Mouse (Mus musculus) heart, embryonic 14.5 days (tissue): Measurements from ENCODE around the gene Camta1. TPM values are rescaled to one million over a fixed set of nuclear protein-coding genes. Genes with fewer than 3 reads are reported as not detected.

ENCODE experiments used
- ATAC-seq: fragments of 200-750 bp; cut with Nextera tagmentation; 2 replicates; pipeline ENCODE4 v1.8.0; 2017; ENCODE audit warnings: low read depth, moderate TSS enrichment; ENCODE audit not compliant: insufficient number of reproducible peaks, insufficient read depth, low FRiP score
- H3K27ac ChIP-seq, 2 experiments: fragments of 200-500 bp in 1 of 2; fragments of 300-500 bp in 1 of 2; sonication (generic) in 1 of 2; replicated peaks in 1 of 2; 2 replicates each; pipeline ENCODE4 v1.5.1; 2012 to 2014; ENCODE audit warnings: low read depth in 2 of 2, low read length in 2 of 2, control low read depth in 1 of 2, mild to moderate bottlenecking in 1 of 2, mixed read lengths in 1 of 2; ENCODE audit not compliant: control insufficient read depth in 1 of 2, insufficient read depth in 1 of 2
- H3K27me3 ChIP-seq: fragments of 300-500 bp; sonication (generic); 2 replicates; pipeline ENCODE4 v1.6.1; 2014; ENCODE audit warnings: mild to moderate bottlenecking, low read length, control low read depth; ENCODE audit not compliant: control insufficient read depth, insufficient read depth
- H3K36me3 ChIP-seq: fragments of 300-500 bp; sonication (generic); 2 replicates; pipeline ENCODE4 v1.6.1; 2014; ENCODE audit warnings: mild to moderate bottlenecking, control low read depth, low read length, mixed read lengths; ENCODE audit not compliant: control insufficient read depth, insufficient read depth
- H3K4me1 ChIP-seq, 2 experiments: fragments of 200-500 bp in 1 of 2; fragments of 300-500 bp in 1 of 2; sonication (generic) in 1 of 2; 2 replicates each; pipeline ENCODE4 v1.6.1; 2012 to 2014; ENCODE audit warnings: low read length in 2 of 2, control low read depth in 1 of 2, mixed read lengths in 1 of 2; ENCODE audit not compliant: control insufficient read depth in 2 of 2, insufficient read depth in 2 of 2
- H3K4me2 ChIP-seq: fragments of 300-500 bp; sonication (generic); 2 replicates; pipeline ENCODE4 v1.6.1; 2014; ENCODE audit warnings: mild to moderate bottlenecking, low read length
- H3K4me3 ChIP-seq, 2 experiments: fragments of 200-500 bp in 1 of 2; fragments of 300-500 bp in 1 of 2; sonication (generic) in 1 of 2; 2 replicates each; pipeline ENCODE4 v1.5.1; 2012 to 2014; ENCODE audit warnings: low read length in 2 of 2, mild to moderate bottlenecking in 2 of 2, control low read depth in 1 of 2, low read depth in 1 of 2, moderate library complexity in 1 of 2; ENCODE audit not compliant: control insufficient read depth in 1 of 2, insufficient read depth in 1 of 2
- H3K9ac ChIP-seq: fragments of 300-500 bp; sonication (generic); 2 replicates; pipeline ENCODE4 v1.6.1; 2014; ENCODE audit warnings: mild to moderate bottlenecking, low read length
- H3K9me3 ChIP-seq: fragments of 300-500 bp; sonication (generic); 2 replicates; pipeline ENCODE4 v1.6.1; 2016; ENCODE audit warnings: low read length, control low read depth; ENCODE audit not compliant: control insufficient read depth
- WGBS: fragments of 180-500 bp; shearing (Covaris S2); extraction: QIAGEN DNeasy Blood & Tissue Kit; methylation state at CpG from one replicate; pipeline ENCODE4 v1.1.7; 2014; 5-methylcytosine and 5-hydroxymethylcytosine counted together
- polyA plus RNA-seq: library from polyadenylated mRNA; unstranded; fragments of >200 nt; fragmentation: Nextera tagmentation; extraction: Ambion mirVana; gene quantifications from 2 replicates; pipeline ENCODE4 v1.2.1, GENCODE M21; 2014

Camta1 gene
- polyA plus RNA-seq, 1 experiment from 2014 or later = 150 TPM

DNA sequence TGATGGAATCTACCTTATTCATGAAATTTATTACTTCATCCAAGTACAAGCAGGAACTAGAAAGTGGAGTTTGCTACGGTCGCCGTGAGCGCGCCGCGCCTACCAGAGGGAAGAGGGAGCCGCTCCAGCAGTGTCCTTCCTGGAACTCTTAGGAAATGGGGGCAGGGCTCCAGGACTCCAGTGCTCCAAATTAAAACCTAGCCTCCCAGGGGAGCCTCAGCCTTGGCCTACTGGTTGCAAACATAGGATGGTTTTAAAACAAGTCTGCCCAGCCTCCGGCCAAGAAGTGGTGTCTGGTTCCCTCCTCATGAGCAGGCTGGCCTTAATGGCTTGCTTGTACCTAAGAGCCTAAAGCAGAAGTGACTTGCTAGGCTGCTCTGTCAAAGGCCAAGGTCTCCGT, 108.4 kb downstream of the Camta1 start:
- Histone ChIP-seq H3K36me3 (no peaks in the 10 kb centered on the region), H3K27ac (no peak overlapping the region), H3K9ac (no peak overlapping the region), H3K4me1 (peaks cover 15 to 19% of the 10 kb centered on the region in 2 experiments), H3K4me3 (no peak overlapping the region), H3K4me2 (no peak overlapping the region), H3K9me3 (no peaks in the 10 kb centered on the region), H3K27me3 (no peaks in the 10 kb centered on the region)
- no peak for ATAC-seq
- WGBS = 74% methylated on average over 10 of the region's 10 CpGs

DNA sequence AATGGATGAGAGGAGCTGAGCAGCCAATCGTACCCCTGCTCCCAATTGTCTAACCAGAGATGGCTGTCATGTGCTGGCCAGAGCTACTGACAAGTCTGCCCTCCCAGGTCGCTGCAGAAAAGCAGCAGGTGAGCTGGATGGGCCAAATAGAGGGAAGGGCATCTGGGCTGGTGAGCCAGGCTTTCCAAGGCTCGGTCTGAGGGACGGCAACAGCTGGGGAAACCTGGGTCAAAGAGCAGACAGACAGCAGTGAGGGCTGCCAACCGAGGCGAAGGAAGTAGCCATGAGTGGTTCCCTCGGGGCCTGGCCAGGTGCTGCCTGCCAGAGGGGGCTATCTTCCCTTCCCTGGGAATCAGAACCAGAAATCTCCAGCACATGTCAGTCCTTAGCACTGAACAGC, 109.1 kb downstream of the Camta1 start:
- Histone ChIP-seq H3K27me3 (no peaks in the 10 kb centered on the region), H3K9me3 (no peaks in the 10 kb centered on the region), H3K27ac (no peak overlapping the region), H3K36me3 (no peaks in the 10 kb centered on the region), H3K9ac (no peak overlapping the region), H3K4me2 (no peak overlapping the region), H3K4me3 (no peak overlapping the region), H3K4me1 (peaks cover 15 to 19% of the 10 kb centered on the region in 2 experiments)
- 76% methylated on average over 7 of the region's 7 CpGs for WGBS
- ATAC-seq = no peak

DNA sequence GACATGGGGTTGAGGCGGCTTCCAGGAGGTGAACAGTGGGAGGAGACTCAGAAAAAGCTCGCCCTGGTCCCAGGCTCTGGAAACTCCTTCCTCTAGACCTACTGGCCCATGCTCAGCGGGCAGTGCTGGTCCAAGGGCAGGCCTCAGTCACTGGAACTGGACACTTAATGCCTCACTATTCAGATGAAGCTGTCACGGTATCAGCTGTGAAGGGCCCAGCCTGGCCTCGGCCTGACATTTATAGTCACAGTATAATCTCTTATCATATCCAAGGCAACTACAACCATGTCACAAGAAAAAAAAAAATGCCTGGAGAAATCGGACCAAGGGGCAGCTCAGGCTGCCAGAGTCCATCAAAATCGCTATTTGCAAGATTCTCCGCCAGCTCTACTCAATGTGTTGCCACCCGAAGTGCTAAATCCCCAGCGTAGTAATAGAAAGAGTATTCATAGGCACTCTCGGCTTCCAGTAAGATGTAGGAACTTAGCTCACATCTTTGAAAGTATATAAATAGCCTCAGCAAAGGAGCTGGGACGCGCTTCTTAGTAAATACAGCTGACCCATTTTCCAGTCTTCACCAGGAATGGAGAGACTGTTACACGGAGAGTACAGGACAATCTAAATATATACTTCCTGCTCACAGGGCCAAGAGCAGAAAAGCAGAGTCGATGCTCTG, 110.3 kb downstream of the Camta1 start:
- H3K9me3 ChIP-seq = no peaks in the 10 kb centered on the region
- H3K4me2 ChIP-seq = no peak overlapping the region
- 47% methylated on average over 15 of the region's 15 CpGs for WGBS
- no peaks in the 10 kb centered on the region for H3K36me3 ChIP-seq
- no peak overlapping the region for H3K9ac ChIP-seq
- peak overlapping the region in 1 of 2 experiments; percentile 28; a peak in 1 of 4 replicates for H3K27ac ChIP-seq
- H3K4me1 ChIP-seq = peaks cover 15 to 19% of the 10 kb centered on the region in 2 experiments
- no peaks in the 10 kb centered on the region for H3K27me3 ChIP-seq
- H3K4me3 ChIP-seq = no peak overlapping the region
- no peak for ATAC-seq

DNA sequence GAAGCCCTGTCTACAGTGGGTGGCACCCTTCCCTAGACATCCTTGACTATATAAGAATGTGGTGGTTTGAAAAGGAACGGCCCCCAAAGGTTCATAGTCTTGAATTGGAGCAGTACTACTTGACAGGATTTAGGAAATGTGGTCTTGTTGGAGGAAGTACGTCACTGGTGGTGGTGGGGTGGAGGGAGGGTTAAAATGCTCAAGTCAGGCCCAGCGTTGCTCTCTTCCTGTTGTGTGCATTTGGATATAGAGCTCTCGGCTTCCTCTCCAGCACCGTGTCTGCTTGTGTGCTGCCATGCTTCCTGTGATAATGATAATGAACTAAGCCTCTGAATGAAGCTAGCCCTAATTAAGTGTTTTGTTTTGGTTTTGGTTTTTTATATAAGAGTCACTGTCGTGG, 114.0 kb downstream of the Camta1 start:
- Histone ChIP-seq H3K4me2 (no peak overlapping the region), H3K9me3 (no peaks in the 10 kb centered on the region), H3K4me3 (no peak overlapping the region), H3K27me3 (no peaks in the 10 kb centered on the region), H3K9ac (no peak overlapping the region), H3K27ac (no peak overlapping the region), H3K36me3 (no peaks in the 10 kb centered on the region), H3K4me1 (peaks cover 16 to 17% of the 10 kb centered on the region in 2 experiments)
- ATAC-seq = no peak
- 71% methylated on average over 6 of the region's 6 CpGs for WGBS

DNA sequence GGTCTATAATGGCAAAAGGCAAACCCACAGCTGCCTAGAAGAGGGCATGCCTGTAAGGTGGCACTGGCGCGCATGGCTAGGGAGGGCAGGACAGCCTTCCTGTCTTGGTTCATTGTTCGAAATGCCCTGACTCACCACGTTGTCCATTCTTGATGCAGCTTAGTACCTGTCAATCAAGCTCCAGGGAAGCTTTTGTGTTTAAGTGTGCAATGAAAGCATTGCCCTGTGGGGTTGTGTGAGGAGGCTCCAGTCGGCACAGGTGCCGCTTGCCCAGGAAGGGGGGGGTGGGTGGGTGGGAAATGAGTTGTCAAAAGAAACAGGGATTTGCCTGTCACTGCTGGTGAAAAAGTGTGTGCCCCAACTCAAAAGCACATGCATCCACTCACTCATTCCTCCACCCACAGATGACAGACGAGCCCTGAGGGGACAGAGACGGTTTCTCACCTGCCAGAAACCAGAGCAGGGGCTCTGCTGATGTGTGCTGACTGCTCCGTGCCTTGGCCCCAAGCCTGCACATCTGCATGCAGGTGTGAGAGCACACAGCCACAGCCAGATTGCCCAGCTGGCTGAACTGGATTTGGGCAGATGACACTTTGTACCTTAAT, 115.6 kb downstream of the Camta1 start:
- H3K36me3 ChIP-seq = no peaks in the 10 kb centered on the region
- H3K4me1 ChIP-seq = peaks cover 9 to 18% of the 10 kb centered on the region in 2 experiments
- H3K27ac ChIP-seq = no peak overlapping the region
- WGBS = 67% methylated on average over 9 of the region's 9 CpGs
- no peaks in the 10 kb centered on the region for H3K9me3 ChIP-seq
- H3K9ac ChIP-seq = no peak overlapping the region
- no peak for ATAC-seq
- H3K27me3 ChIP-seq = no peaks in the 10 kb centered on the region
- H3K4me2 ChIP-seq = no peak overlapping the region
- H3K4me3 ChIP-seq = no peak overlapping the region

DNA sequence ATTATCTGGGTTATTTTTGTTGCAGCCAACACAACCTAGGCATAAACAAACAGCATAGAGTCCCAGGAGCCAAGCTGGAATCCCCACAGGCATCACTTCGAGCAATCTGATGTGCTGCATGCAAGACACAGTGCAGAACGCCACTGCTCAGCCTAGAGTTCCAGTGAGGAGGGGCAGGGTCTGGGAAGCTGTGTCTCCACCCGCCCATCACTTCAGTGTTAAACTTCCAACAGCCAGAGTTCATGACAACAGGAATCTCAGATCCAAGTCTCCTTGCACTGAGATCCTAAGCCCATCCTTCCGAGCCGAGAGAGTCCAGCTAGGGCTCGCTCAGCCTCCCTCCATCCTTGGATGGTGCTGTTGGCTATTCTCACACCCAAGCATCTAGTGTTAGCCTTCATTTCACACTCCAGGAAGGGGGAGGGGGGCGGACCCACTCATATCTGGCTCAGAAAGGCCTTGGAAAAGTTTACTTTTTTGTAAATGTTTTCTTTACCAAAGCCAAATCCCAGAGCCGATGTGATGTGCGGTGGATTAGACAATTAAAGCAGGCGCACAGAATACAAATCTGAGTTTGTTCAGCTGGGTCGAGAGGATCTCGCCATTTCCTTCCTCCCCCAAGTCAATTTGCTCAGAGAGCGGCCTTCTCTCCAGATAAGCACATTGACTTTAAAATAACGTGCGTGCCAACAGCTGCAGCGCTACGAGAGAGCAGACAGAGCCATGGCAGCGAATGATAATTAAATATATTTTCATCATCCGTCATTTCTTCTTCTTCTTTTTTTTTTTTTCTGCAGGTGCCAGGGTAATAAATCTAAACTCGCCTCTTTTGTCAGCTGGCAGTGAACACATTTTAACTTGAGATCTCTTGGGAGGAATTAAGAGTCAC, 120.2 kb downstream of the Camta1 start:
- ATAC-seq = peak; percentile 70
- WGBS = 36% methylated on average over 20 of the region's 20 CpGs
- Histone ChIP-seq H3K9ac (no peak overlapping the region), H3K4me1 (peaks cover 13 to 21% of the 10 kb centered on the region in 2 experiments; a peak in 3 of 4 replicates), H3K9me3 (no peaks in the 10 kb centered on the region), H3K4me3 (no peak overlapping the region), H3K27me3 (no peaks in the 10 kb centered on the region), H3K4me2 (peak overlapping the region; percentile 27), H3K27ac (peak overlapping the region; percentile 6 to 67; a peak in 3 of 4 replicates), H3K36me3 (no peaks in the 10 kb centered on the region)

DNA sequence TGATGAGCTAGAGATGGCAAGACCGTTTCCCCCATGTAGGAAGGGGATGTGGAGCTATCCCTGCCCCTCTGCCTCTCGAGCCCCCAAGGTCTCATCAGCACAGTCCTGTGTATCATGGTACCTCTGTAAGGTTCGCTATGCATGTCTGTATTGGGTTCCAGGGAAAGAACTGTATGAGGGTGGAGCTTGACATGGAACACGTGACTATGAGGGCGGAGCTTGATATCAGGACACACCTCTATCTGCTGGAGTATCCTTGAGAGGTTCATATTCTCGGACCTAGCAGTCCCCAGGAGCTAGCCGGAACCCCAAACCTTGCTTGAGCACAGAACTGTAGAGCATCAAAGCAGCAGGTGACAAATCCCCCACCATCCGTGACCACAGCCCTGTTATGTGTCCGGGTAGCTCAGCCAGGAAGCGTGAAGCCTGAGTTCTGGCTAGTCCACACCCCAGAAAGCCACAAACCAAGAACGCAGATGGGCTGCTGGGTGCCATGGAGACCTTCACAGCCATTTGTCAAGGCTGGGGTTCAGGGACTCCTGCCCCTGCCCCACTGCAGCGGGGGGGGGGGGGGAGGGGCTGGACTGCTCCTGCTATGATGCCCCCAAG, 122.2 kb downstream of the Camta1 start:
- no peaks in the 10 kb centered on the region for H3K27me3 ChIP-seq
- 75% methylated on average over 12 of the region's 12 CpGs for WGBS
- no peak overlapping the region for H3K9ac ChIP-seq
- H3K36me3 ChIP-seq = no peaks in the 10 kb centered on the region
- H3K4me2 ChIP-seq = no peak overlapping the region
- H3K9me3 ChIP-seq = no peaks in the 10 kb centered on the region
- peaks cover 13 to 21% of the 10 kb centered on the region in 2 experiments; a peak in 3 of 4 replicates for H3K4me1 ChIP-seq
- H3K4me3 ChIP-seq = no peak overlapping the region
- no peak for ATAC-seq
- H3K27ac ChIP-seq = no peak overlapping the region
